Mouse (Mus musculus) lung, postnatal 0 days (tissue): Measurements from ENCODE around the gene Acadm. TPM values are rescaled to one million over a fixed set of nuclear protein-coding genes. Genes with fewer than 3 reads are reported as not detected.

Experiments
- ATAC-seq: fragments of 200-750 bp; cut with Nextera tagmentation; 2 replicates; pipeline ENCODE4 v1.8.0; 2017; ENCODE audit warnings: moderate library complexity
- DNase-seq: peaks from one replicate; pipeline ENCODE4 v3.0.0-alpha.2; 2016; ENCODE audit warnings: low spot score
- H3K27ac ChIP-seq: fragments of 300-500 bp; sonication (generic); 2 replicates; pipeline ENCODE4 v1.5.1; 2014; ENCODE audit warnings: antibody characterized with exemption, mild to moderate bottlenecking, low read length, mixed read lengths
- H3K27me3 ChIP-seq: fragments of 300-500 bp; sonication (generic); replicated peaks from 2 replicates; pipeline ENCODE4 v1.6.1; 2014; ENCODE audit warnings: low read length, mixed read lengths; ENCODE audit not compliant: insufficient read depth
- H3K36me3 ChIP-seq: fragments of 300-500 bp; sonication (generic); 2 replicates; pipeline ENCODE4 v1.6.1; 2014; ENCODE audit warnings: low read length, mixed read lengths; ENCODE audit not compliant: insufficient read depth
- H3K4me1 ChIP-seq: fragments of 300-500 bp; sonication (generic); 2 replicates; pipeline ENCODE4 v1.6.1; 2014; ENCODE audit warnings: antibody characterized with exemption, low read depth, low read length, mixed read lengths; ENCODE audit not compliant: insufficient read depth
- H3K4me2 ChIP-seq: fragments of 300-500 bp; sonication (generic); replicated peaks from 2 replicates; pipeline ENCODE4 v1.6.1; 2014; ENCODE audit warnings: low read depth, mild to moderate bottlenecking, low read length, moderate library complexity, mixed read lengths
- H3K4me3 ChIP-seq: fragments of 300-500 bp; sonication (generic); 2 replicates; pipeline ENCODE4 v1.5.1; 2014; ENCODE audit warnings: low read depth, low read length
- H3K9ac ChIP-seq: fragments of 300-500 bp; sonication (generic); replicated peaks from 2 replicates; pipeline ENCODE4 v1.6.1; 2014; ENCODE audit warnings: low read depth, mild to moderate bottlenecking
- H3K9me3 ChIP-seq: fragments of 300-500 bp; sonication (generic); 2 replicates; pipeline ENCODE4 v1.6.1; 2016; ENCODE audit warnings: low read length, mixed read lengths
- CTCF ChIP-seq: IDR thresholded peaks from 2 replicates; pipeline ENCODE4 v1.5.1; 2016; ENCODE audit warnings: antibody characterized with exemption, mild to moderate bottlenecking
- EP300 ChIP-seq: IDR thresholded peaks from 2 replicates; pipeline ENCODE4 v1.6.1; 2016; ENCODE audit warnings: antibody characterized with exemption, mild to moderate bottlenecking, control low read depth
- WGBS: fragments of 180-500 bp; shearing (Covaris S2); extraction: QIAGEN DNeasy Blood & Tissue Kit; methylation state at CpG from one replicate; pipeline ENCODE4 v1.1.7; 2014; 5-methylcytosine and 5-hydroxymethylcytosine counted together
- polyA plus RNA-seq: library from polyadenylated mRNA; unstranded; fragments of >200 nt; fragmentation: Nextera tagmentation; extraction: Ambion mirVana; gene quantifications from 2 replicates; pipeline ENCODE4 v1.2.1, GENCODE M21; 2015

The Acadm gene
- polyA plus RNA-seq, 1 experiment from 2014 or later, result 68.9 TPM

GRCm38 (mm10) chr3:153901904-153902303 is 42.5 kb downstream of the Acadm start:
- Histone ChIP-seq H3K4me1 (no peaks in the 10 kb centered on the region), H3K27ac (no peak overlapping the region), H3K27me3 (no peaks in the 10 kb centered on the region), H3K36me3 (peaks cover 18% of the 10 kb centered on the region; the same call in 1 of the 2 replicates), H3K9ac (no peak overlapping the region), H3K9me3 (no peaks in the 10 kb centered on the region), H3K4me3 (no peak overlapping the region), H3K4me2 (no peak overlapping the region)
- DNase-seq, result no peak
- no peak for ATAC-seq
- no peak for TF ChIP-seq EP300
- 54% methylated on average over 1 of the region's 1 CpGs for WGBS

DNA sequence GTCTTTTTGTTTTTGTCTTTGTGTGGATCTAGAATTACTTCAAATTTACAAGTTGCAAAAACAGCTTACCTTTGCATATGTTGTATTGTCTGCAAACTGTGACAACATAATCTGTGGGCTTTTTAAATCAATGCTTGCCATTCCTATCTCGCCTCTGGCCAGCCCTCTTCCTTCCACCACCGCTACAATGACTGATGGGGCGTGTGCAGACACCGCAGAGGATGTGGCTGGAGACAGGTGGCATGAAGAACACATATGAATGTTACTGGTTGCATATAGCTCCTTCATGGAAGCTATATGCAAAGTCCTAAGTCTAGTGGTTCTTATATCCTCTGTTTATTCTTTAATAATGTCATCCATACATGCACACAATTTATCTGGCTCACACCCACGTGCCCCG is 47.2 kb downstream of the Acadm start:
- Histone ChIP-seq H3K36me3 (no peaks in the 10 kb centered on the region), H3K4me3 (no peak overlapping the region), H3K9ac (no peak overlapping the region), H3K27me3 (no peaks in the 10 kb centered on the region), H3K9me3 (no peaks in the 10 kb centered on the region), H3K27ac (no peak overlapping the region), H3K4me1 (no peaks in the 10 kb centered on the region), H3K4me2 (no peak overlapping the region)
- DNase-seq (no peak), ATAC-seq (no peak)
- TF ChIP-seq CTCF, result no peak
- TF ChIP-seq EP300, result no peak
- WGBS, result 50% methylated on average over 6 of the region's 6 CpGs

GRCm38 (mm10) chr3:153895454-153895853 is 49.0 kb downstream of the Acadm start:
- Histone ChIP-seq H3K9me3 (no peaks in the 10 kb centered on the region), H3K9ac (no peak overlapping the region), H3K36me3 (no peaks in the 10 kb centered on the region), H3K4me2 (no peak overlapping the region), H3K4me3 (no peak overlapping the region), H3K4me1 (no peaks in the 10 kb centered on the region), H3K27me3 (no peaks in the 10 kb centered on the region), H3K27ac (no peak overlapping the region)
- 80% methylated on average over 3 of the region's 3 CpGs for WGBS
- no peak for TF ChIP-seq CTCF
- no peak for TF ChIP-seq EP300
- DNase-seq (no peak), ATAC-seq (no peak)

- Histone ChIP-seq H3K4me1 (no peaks in the 10 kb centered on the region), H3K4me2 (no peak overlapping the region), H3K9me3 (no peaks in the 10 kb centered on the region), H3K9ac (no peak overlapping the region), H3K27me3 (no peaks in the 10 kb centered on the region), H3K4me3 (no peak overlapping the region), H3K27ac (no peak overlapping the region), H3K36me3 (no peaks in the 10 kb centered on the region)
- WGBS, result 70% methylated on average over 7 of the region's 8 CpGs
- DNase-seq, result no peak
- no peak for ATAC-seq
- TF ChIP-seq CTCF, result no peak
- TF ChIP-seq EP300, result no peak
These were observed 55.1 kb downstream of the Acadm start for GRCm38 (mm10) chr3:153889188-153889781.

- Histone ChIP-seq H3K27me3 (no peaks in the 10 kb centered on the region), H3K36me3 (no peaks in the 10 kb centered on the region), H3K27ac (no peak overlapping the region), H3K9me3 (no peaks in the 10 kb centered on the region), H3K4me3 (no peak overlapping the region), H3K4me2 (no peak overlapping the region), H3K9ac (no peak overlapping the region), H3K4me1 (no peaks in the 10 kb centered on the region)
- 56% methylated on average over 6 of the region's 6 CpGs for WGBS
- TF ChIP-seq CTCF, result no peak
- no peak for TF ChIP-seq EP300
- no peak for ATAC-seq
- no peak for DNase-seq
These were observed 56.3 kb downstream of the Acadm start for GRCm38 (mm10) chr3:153888141-153888540.

GRCm38 (mm10) chr3:153886296-153886695 is 58.1 kb downstream of the Acadm start:
- Histone ChIP-seq H3K27me3 (no peaks in the 10 kb centered on the region), H3K4me1 (no peaks in the 10 kb centered on the region), H3K4me3 (no peak overlapping the region), H3K4me2 (no peak overlapping the region), H3K9ac (no peak overlapping the region), H3K9me3 (no peaks in the 10 kb centered on the region), H3K36me3 (no peaks in the 10 kb centered on the region), H3K27ac (no peak overlapping the region)
- TF ChIP-seq CTCF (no peak), EP300 (no peak)
- ATAC-seq (no peak), DNase-seq (no peak)

Other genes with a start within 250 kb of the Acadm start
- gene St6galnac3, start 219.5 kb downstream of the Acadm start, polyA plus RNA-seq, result 12.9 and 22.7 TPM in 2 replicates
- not detected in 2 replicates for gene Asb17, start 100.4 kb downstream of the Acadm start, polyA plus RNA-seq
- 0.04 and 0.08 TPM in 2 replicates for gene Msh4, start 38.5 kb downstream of the Acadm start, polyA plus RNA-seq
- gene Rabggtb, start 31.6 kb downstream of the Acadm start, polyA plus RNA-seq, result 28.3 and 29.0 TPM in 2 replicates
- 0.20 TPM in 2 replicates for gene Slc44a5, start 28.8 kb upstream of the Acadm start, polyA plus RNA-seq